Mouse (Mus musculus) liver, embryonic 12.5 days (tissue): Measurements from ENCODE around the gene Aurkaip1. TPM values are rescaled to one million over a fixed set of nuclear protein-coding genes. Genes with fewer than 3 reads are reported as not detected.

ENCODE experiments used
- ATAC-seq: fragments of 200-750 bp; cut with Nextera tagmentation; 2 replicates; pipeline ENCODE4 v1.8.0; 2017; ENCODE audit warnings: moderate number of reproducible peaks, mild to moderate bottlenecking, moderate library complexity
- H3K27ac ChIP-seq: fragments of 300-500 bp; sonication (generic); 2 replicates; pipeline ENCODE4 v1.5.1; 2016; ENCODE audit warnings: mild to moderate bottlenecking
- H3K27me3 ChIP-seq: fragments of 300-500 bp; sonication (generic); replicated peaks from 2 replicates; pipeline ENCODE4 v1.6.1; 2016; ENCODE audit warnings: mild to moderate bottlenecking, moderate library complexity
- H3K36me3 ChIP-seq: fragments of 300-500 bp; sonication (generic); 2 replicates; pipeline ENCODE4 v1.6.1; 2016; ENCODE audit warnings: mild to moderate bottlenecking, moderate library complexity
- H3K4me1 ChIP-seq: fragments of 300-500 bp; sonication (generic); 2 replicates; pipeline ENCODE4 v1.6.1; 2016
- H3K4me2 ChIP-seq: fragments of 300-500 bp; sonication (generic); 2 replicates; pipeline ENCODE4 v1.6.1; 2016; ENCODE audit warnings: mild to moderate bottlenecking, moderate library complexity
- H3K4me3 ChIP-seq: fragments of 300-500 bp; sonication (generic); 2 replicates; pipeline ENCODE4 v1.5.1; 2016; ENCODE audit warnings: mild to moderate bottlenecking, moderate library complexity
- H3K9ac ChIP-seq: fragments of 300-500 bp; sonication (generic); 2 replicates; pipeline ENCODE4 v1.6.1; 2016; ENCODE audit warnings: mild to moderate bottlenecking, moderate library complexity
- H3K9me3 ChIP-seq: fragments of 300-500 bp; sonication (generic); replicated peaks from 2 replicates; pipeline ENCODE4 v1.6.1; 2016; ENCODE audit warnings: mild to moderate bottlenecking, moderate library complexity
- WGBS: fragments of 180-500 bp; shearing (Covaris S2); methylation state at CpG from one replicate; pipeline ENCODE4 v1.1.7; 2016; ENCODE audit not compliant: insufficient replicate concordance; 5-methylcytosine and 5-hydroxymethylcytosine counted together
- polyA plus RNA-seq: library from polyadenylated mRNA; unstranded; fragments of >200 nt; fragmentation: Nextera tagmentation; extraction: Ambion mirVana; gene quantifications from 2 replicates; pipeline ENCODE4 v1.2.1, GENCODE M21; 2016

Aurkaip1 gene
- polyA plus RNA-seq, 1 experiment from 2014 or later, result 153 TPM

DNA sequence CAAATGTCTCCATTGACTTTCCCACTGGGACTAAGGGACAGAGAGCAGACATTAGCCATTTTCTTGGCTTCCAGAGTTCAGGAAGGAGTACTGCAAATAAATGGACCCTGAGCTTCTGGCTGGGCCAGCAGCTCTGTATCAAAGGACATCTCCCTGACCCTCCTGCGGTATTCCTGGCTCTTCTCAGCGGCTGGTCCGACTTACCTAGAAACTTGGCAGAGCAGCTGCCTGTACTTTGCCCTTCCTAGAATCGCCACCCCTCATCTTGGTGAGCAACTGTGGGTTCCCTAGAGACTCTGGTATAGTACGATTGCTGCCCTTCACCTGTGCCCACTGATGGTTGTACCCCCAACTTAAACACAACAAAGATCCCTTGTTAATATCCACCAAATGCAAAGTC lies 12.2 kb downstream of the Aurkaip1 start:
- Histone ChIP-seq H3K27me3 (peaks cover 51% of the 10 kb centered on the region), H3K9ac (no peak overlapping the region), H3K36me3 (no peaks in the 10 kb centered on the region), H3K4me2 (no peak overlapping the region), H3K9me3 (no peaks in the 10 kb centered on the region), H3K4me3 (no peak overlapping the region), H3K27ac (no peak overlapping the region), H3K4me1 (peaks cover 45% of the 10 kb centered on the region)
- WGBS, result 73% methylated on average over 5 of the region's 5 CpGs
- ATAC-seq, result no peak

GRCm38 (mm10) chr4:155846871-155847578 lies 16.0 kb downstream of the Aurkaip1 start, which contains the start of gene Dvl1:
Dvl1 (plus strand) TSS chr4:155847402.
- Histone ChIP-seq H3K4me2 (peak within 1 kb of the TSS; percentile 99), H3K4me3 (peak within 1 kb of the TSS; percentile 90), H3K27me3 (peaks cover 23% of the 10 kb centered on the region), H3K9me3 (no peaks in the 10 kb centered on the region), H3K36me3 (no peaks in the 10 kb centered on the region), H3K4me1 (peaks cover 42% of the 10 kb centered on the region), H3K27ac (peak within 1 kb of the TSS; percentile 81), H3K9ac (peak within 1 kb of the TSS; percentile 91)
- WGBS, result 4% methylated on average over 43 of the region's 65 CpGs
- peak; percentile 93 for ATAC-seq

- H3K36me3 ChIP-seq, result no peaks in the 10 kb centered on the region
- 2% methylated on average over 61 of the region's 69 CpGs for WGBS
- ATAC-seq, result peak; percentile 70
- H3K4me1 ChIP-seq, result peaks cover 42% of the 10 kb centered on the region
- H3K4me2 ChIP-seq, result peak overlapping the region; percentile 99
- H3K4me3 ChIP-seq, result peak overlapping the region; percentile 90
- peak overlapping the region; percentile 81 for H3K27ac ChIP-seq
- peak overlapping the region; percentile 91 for H3K9ac ChIP-seq
- H3K27me3 ChIP-seq, result peaks cover 15% of the 10 kb centered on the region
- no peaks in the 10 kb centered on the region for H3K9me3 ChIP-seq
Measured at GRCm38 (mm10) chr4:155847591-155848352, 16.7 kb downstream of the Aurkaip1 start.

GRCm38 (mm10) chr4:155848434-155849095 lies 17.5 kb downstream of the Aurkaip1 start:
- H3K9me3 ChIP-seq, result no peaks in the 10 kb centered on the region
- peak overlapping the region; percentile 91 for H3K9ac ChIP-seq
- H3K27ac ChIP-seq, result no peak overlapping the region
- H3K36me3 ChIP-seq, result peaks cover 5% of the 10 kb centered on the region
- no peak for ATAC-seq
- peaks cover 7% of the 10 kb centered on the region for H3K27me3 ChIP-seq
- H3K4me3 ChIP-seq, result peak overlapping the region; percentile 90
- H3K4me1 ChIP-seq, result peaks cover 42% of the 10 kb centered on the region
- H3K4me2 ChIP-seq, result peak overlapping the region; percentile 99
- WGBS, result 60% methylated on average over 7 of the region's 7 CpGs

DNA sequence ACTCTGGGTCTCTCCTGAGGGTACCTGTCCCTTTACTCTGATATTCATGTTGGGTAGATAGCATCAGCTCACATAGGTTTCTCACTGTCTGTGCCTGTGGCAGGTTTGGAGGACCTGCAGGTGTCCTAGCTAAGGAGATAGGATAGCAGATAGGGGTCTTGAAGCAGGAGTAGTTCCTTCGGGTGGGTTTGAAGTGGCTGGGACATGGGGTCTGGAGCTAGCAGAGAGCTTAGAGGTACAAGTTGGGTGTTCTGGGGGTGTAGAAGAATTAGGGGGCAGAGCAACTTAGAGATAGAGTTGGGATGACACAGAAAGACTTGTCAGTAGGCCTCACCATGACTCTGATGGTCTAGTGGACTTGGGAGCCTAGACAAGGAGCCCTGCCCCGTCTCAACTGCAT lies 18.3 kb downstream of the Aurkaip1 start:
- H3K4me2 ChIP-seq, result peak overlapping the region; percentile 99
- peaks cover 14% of the 10 kb centered on the region for H3K36me3 ChIP-seq
- no peaks in the 10 kb centered on the region for H3K9me3 ChIP-seq
- no peak overlapping the region for H3K9ac ChIP-seq
- WGBS, result 74% methylated on average over 2 of the region's 2 CpGs
- 0 out of 2 replicates have a peak, but pooled peaks cover 5% of the 10 kb centered on the region for H3K27me3 ChIP-seq
- peaks cover 42% of the 10 kb centered on the region for H3K4me1 ChIP-seq
- H3K4me3 ChIP-seq, result no peak overlapping the region
- no peak for ATAC-seq
- H3K27ac ChIP-seq, result no peak overlapping the region

GRCm38 (mm10) chr4:155849792-155850451 lies 18.9 kb downstream of the Aurkaip1 start:
- H3K27ac ChIP-seq, result no peak overlapping the region
- 0 out of 2 replicates have a peak, but pooled peaks cover 5% of the 10 kb centered on the region for H3K27me3 ChIP-seq
- no peak overlapping the region for H3K4me3 ChIP-seq
- no peak overlapping the region for H3K9ac ChIP-seq
- H3K9me3 ChIP-seq, result no peaks in the 10 kb centered on the region
- H3K4me1 ChIP-seq, result peaks cover 42% of the 10 kb centered on the region
- WGBS, result 73% methylated on average over 3 of the region's 3 CpGs
- H3K36me3 ChIP-seq, result peaks cover 19% of the 10 kb centered on the region
- ATAC-seq, result no peak
- H3K4me2 ChIP-seq, result peak overlapping the region; percentile 99; the same call in 1 of the 2 replicates

GRCm38 (mm10) chr4:155851368-155851767 lies 20.3 kb downstream of the Aurkaip1 start:
- no peak overlapping the region for H3K27ac ChIP-seq
- WGBS, result 86% methylated on average over 3 of the region's 3 CpGs

DNA sequence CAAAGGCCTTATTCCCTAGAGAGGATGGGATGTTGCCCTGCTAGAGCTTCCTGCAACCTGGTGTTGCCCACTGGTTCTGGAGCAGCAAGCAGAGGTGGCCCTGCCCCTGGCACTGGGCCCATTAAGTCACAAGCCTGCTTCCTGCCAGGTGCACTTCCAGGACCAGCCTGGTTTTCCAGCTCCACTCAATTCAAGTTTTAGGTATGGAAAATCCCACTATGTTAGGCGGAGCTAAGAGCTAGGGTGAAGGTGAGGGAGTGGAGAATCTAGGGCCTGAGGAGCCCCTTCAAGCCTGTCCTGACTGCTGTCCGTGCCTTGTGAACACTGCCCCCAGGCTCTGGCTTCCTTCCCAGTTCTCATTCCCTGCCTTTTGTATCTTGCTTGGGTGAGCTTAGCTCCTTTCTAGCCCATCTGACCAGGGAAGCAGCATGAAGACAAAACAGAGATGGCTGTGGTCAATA lies 20.9 kb downstream of the Aurkaip1 start:
- Histone ChIP-seq H3K27ac (no peak overlapping the region), H3K4me2 (no peak overlapping the region), H3K27me3 (no peaks in the 10 kb centered on the region), H3K9me3 (no peaks in the 10 kb centered on the region), H3K9ac (no peak overlapping the region), H3K36me3 (peaks cover 40% of the 10 kb centered on the region), H3K4me3 (no peak overlapping the region), H3K4me1 (peaks cover 53% of the 10 kb centered on the region)
- WGBS, result 73% methylated on average over 2 of the region's 2 CpGs
- ATAC-seq, result no peak

More at GRCm38 (mm10) chr4:155851368-155851767, 20.3 kb downstream of the Aurkaip1 start:
- Histone ChIP-seq H3K4me3 (no peak overlapping the region), H3K27me3 (no peaks in the 10 kb centered on the region), H3K4me2 (no peak overlapping the region), H3K9ac (no peak overlapping the region), H3K36me3 (peaks cover 33% of the 10 kb centered on the region), H3K9me3 (no peaks in the 10 kb centered on the region), H3K4me1 (peaks cover 53% of the 10 kb centered on the region)
- ATAC-seq, result no peak

GRCm38 (mm10) chr4:155853421-155853820 lies 22.3 kb downstream of the Aurkaip1 start:
- ATAC-seq, result no peak
- no peaks in the 10 kb centered on the region for H3K27me3 ChIP-seq
- H3K4me2 ChIP-seq, result no peak overlapping the region
- H3K36me3 ChIP-seq, result peaks cover 54% of the 10 kb centered on the region
- H3K4me1 ChIP-seq, result peaks cover 49% of the 10 kb centered on the region
- H3K9me3 ChIP-seq, result no peaks in the 10 kb centered on the region
- no peak overlapping the region for H3K27ac ChIP-seq
- no peak overlapping the region for H3K4me3 ChIP-seq
- 80% methylated on average over 9 of the region's 9 CpGs for WGBS
- H3K9ac ChIP-seq, result no peak overlapping the region

DNA sequence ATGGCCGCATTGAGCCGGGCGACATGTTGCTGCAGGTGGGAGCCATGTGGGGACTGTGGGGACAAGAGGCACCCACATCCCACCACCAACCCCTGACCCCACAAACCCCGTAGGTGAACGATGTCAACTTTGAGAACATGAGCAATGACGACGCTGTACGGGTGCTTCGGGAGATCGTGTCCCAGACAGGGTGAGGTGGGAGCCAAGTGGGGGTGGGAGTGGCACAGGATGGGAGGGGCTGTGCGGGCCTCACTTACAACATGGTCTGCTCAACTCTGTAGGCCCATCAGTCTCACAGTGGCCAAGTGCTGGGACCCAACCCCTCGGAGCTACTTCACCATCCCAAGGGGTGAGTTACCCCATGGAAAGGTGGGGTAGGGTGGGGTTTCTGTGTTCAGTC lies 23.9 kb downstream of the Aurkaip1 start:
- H3K36me3 ChIP-seq, result peaks cover 68% of the 10 kb centered on the region
- no peak overlapping the region for H3K9ac ChIP-seq
- H3K4me1 ChIP-seq, result peaks cover 33% of the 10 kb centered on the region
- H3K27ac ChIP-seq, result no peak overlapping the region
- 93% methylated on average over 12 of the region's 12 CpGs for WGBS
- no peaks in the 10 kb centered on the region for H3K27me3 ChIP-seq
- H3K4me2 ChIP-seq, result no peak overlapping the region
- H3K9me3 ChIP-seq, result no peaks in the 10 kb centered on the region
- ATAC-seq, result no peak
- H3K4me3 ChIP-seq, result no peak overlapping the region

- Histone ChIP-seq H3K27me3 (no peaks in the 10 kb centered on the region), H3K9ac (no peak overlapping the region), H3K27ac (no peak overlapping the region), H3K36me3 (peaks cover 79% of the 10 kb centered on the region), H3K9me3 (no peaks in the 10 kb centered on the region), H3K4me2 (peak overlapping the region; percentile 26; the same call in 1 of the 2 replicates), H3K4me3 (no peak overlapping the region), H3K4me1 (peaks cover 24% of the 10 kb centered on the region)
- 80% methylated on average over 12 of the region's 12 CpGs for WGBS
- no peak for ATAC-seq
Measured at GRCm38 (mm10) chr4:155856071-155856470, 25.0 kb downstream of the Aurkaip1 start.
